Mouse (Mus musculus): Measurements from ENCODE around the gene Prkcz. TPM values are rescaled to one million over a fixed set of nuclear protein-coding genes. Genes with fewer than 3 reads are reported as not detected.
A peak's percentile ranks its signal among the peaks of the same experiment; 100 is the strongest.

Gene Prkcz
- total RNA-seq, 2 experiments from 2014 or later = 1.6 to 2.6 TPM

- DNase-seq = no peak
- intact Hi-C loops (cut with DNase I; ENCODE audit: low total_unique reads) = no loop called here
These were observed 132.7 kb downstream of the Prkcz start for GRCm38 (mm10) chr4:155228461-155228860.

- DNase-seq = no peak
- intact Hi-C loops (cut with DNase I; ENCODE audit: low total_unique reads) = no loop called here
These were observed 133.2 kb downstream of the Prkcz start for GRCm38 (mm10) chr4:155227986-155228385.

- DNase-seq = no peak
- intact Hi-C loops (cut with DNase I; ENCODE audit: low total_unique reads) = no loop called here
These were observed 135.2 kb downstream of the Prkcz start for GRCm38 (mm10) chr4:155225918-155226317.

GRCm38 (mm10) chr4:155223594-155224528 is 137.3 kb downstream of the Prkcz start:
- DNase-seq = no peak
- intact Hi-C loops (cut with DNase I; ENCODE audit: low total_unique reads) = loop anchor here (5.0 kb wide), 1 partner anchor 82 kb away; no protein-coding TSS in a partner anchor

GRCm38 (mm10) chr4:155222841-155223593 is 138.1 kb downstream of the Prkcz start:
- intact Hi-C loops (cut with DNase I; ENCODE audit: low total_unique reads) = loop anchor here (5.0 kb wide), 1 partner anchor 81 kb away; no protein-coding TSS in a partner anchor
- peak; percentile 100 for DNase-seq

- DNase-seq = no peak
- intact Hi-C loops (cut with DNase I; ENCODE audit: low total_unique reads) = loop anchor here (5.0 kb wide), 1 partner anchor 80 kb away; no protein-coding TSS in a partner anchor
These were observed 138.7 kb downstream of the Prkcz start, which contains the start of gene Ski for GRCm38 (mm10) chr4:155222552-155222840. Gene Ski (minus strand): TSS chr4:155222592.

GRCm38 (mm10) chr4:155221599-155222551 is 139.3 kb downstream of the Prkcz start:
- intact Hi-C loops (cut with DNase I; ENCODE audit: low total_unique reads) = loop anchor here (5.0 kb wide), 1 partner anchor 80 kb away; no protein-coding TSS in a partner anchor
- DNase-seq = peak; percentile 83

- no peak for DNase-seq
- intact Hi-C loops (cut with DNase I; ENCODE audit: low total_unique reads) = loop anchor here (5.0 kb wide), 1 partner anchor 79 kb away; no protein-coding TSS in a partner anchor
These were observed 140.1 kb downstream of the Prkcz start for GRCm38 (mm10) chr4:155221106-155221505.

GRCm38 (mm10) chr4:155220213-155221100 is 140.7 kb downstream of the Prkcz start:
- intact Hi-C loops (cut with DNase I; ENCODE audit: low total_unique reads) = loop anchor here (5.0 kb wide), 1 partner anchor 78 kb away; no protein-coding TSS in a partner anchor
- DNase-seq = peak; percentile 42

GRCm38 (mm10) chr4:155219271-155220212 is 141.6 kb downstream of the Prkcz start:
- DNase-seq = no peak
- intact Hi-C loops (cut with DNase I; ENCODE audit: low total_unique reads) = loop anchor here (5.0 kb wide), 1 partner anchor 77 kb away; no protein-coding TSS in a partner anchor

GRCm38 (mm10) chr4:155218104-155218732 is 142.9 kb downstream of the Prkcz start:
- intact Hi-C loops (cut with DNase I; ENCODE audit: low total_unique reads) = no loop called here
- no peak for DNase-seq

- intact Hi-C loops (cut with DNase I; ENCODE audit: low total_unique reads) = no loop called here
- no peak for DNase-seq
These were observed 143.7 kb downstream of the Prkcz start for GRCm38 (mm10) chr4:155217241-155218103.

GRCm38 (mm10) chr4:155215773-155216630 is 145.2 kb downstream of the Prkcz start:
- intact Hi-C loops (cut with DNase I; ENCODE audit: low total_unique reads) = no loop called here
- DNase-seq = peak; percentile 31

- DNase-seq = no peak
- intact Hi-C loops (cut with DNase I; ENCODE audit: low total_unique reads) = no loop called here
These were observed 146.0 kb downstream of the Prkcz start for GRCm38 (mm10) chr4:155215203-155215602.

GRCm38 (mm10) chr4:155214793-155215192 is 146.4 kb downstream of the Prkcz start:
- intact Hi-C loops (cut with DNase I; ENCODE audit: low total_unique reads) = no loop called here
- DNase-seq = no peak

Data from gastrocnemius, postnatal 14 days (tissue).